Mouse (Mus musculus) erythroblast, embryonic 14.5 days (primary cell): ENCODE results near the gene Als2cr12.

Experiments used
- GATA1 ChIP-seq: IDR thresholded peaks from 2 replicates; pipeline ENCODE4 v1.6.1; 2012; ENCODE audit warnings: low read length, inconsistent platforms, mixed read lengths
- TAL1 ChIP-seq: IDR thresholded peaks from 3 replicates; pipeline ENCODE4 v1.6.1; 2012; ENCODE audit warnings: low read length, inconsistent platforms, mixed read lengths

GRCm38 (mm10) chr1:58717589-58718270, 21.9 kb upstream of the Als2cr12 start:
- no peak for TF ChIP-seq TAL1
- no peak for TF ChIP-seq GATA1
